Mouse (Mus musculus) natural killer cell, adult 2 months (primary cell): ENCODE measurements around the gene N4bp1.

Source experiments
- DNase-seq, 2 experiments: peaks; one replicate each; pipeline ENCODE4 v3.0.0; 2022; ENCODE audit warnings: low spot score in 2 of 2

Gene N4bp1

GRCm38 (mm10) chr8:86861516-86861915 lies 23.5 kb downstream of the N4bp1 start:
- no peak for DNase-seq

GRCm38 (mm10) chr8:86856248-86856647 lies 28.8 kb downstream of the N4bp1 start:
- DNase-seq, result peak; percentile 83 to 90

GRCm38 (mm10) chr8:86854686-86855085 lies 30.4 kb downstream of the N4bp1 start:
- no peak for DNase-seq

GRCm38 (mm10) chr8:86853989-86854373 lies 31.1 kb downstream of the N4bp1 start:
- no peak for DNase-seq

- DNase-seq, result peak; percentile 30 to 69
These were observed 31.6 kb downstream of the N4bp1 start for GRCm38 (mm10) chr8:86853266-86853988.

GRCm38 (mm10) chr8:86852491-86852890 lies 32.6 kb downstream of the N4bp1 start:
- no peak for DNase-seq

- no peak for DNase-seq
These were observed 36.2 kb downstream of the N4bp1 start for GRCm38 (mm10) chr8:86848876-86849275.

GRCm38 (mm10) chr8:86848401-86848800 lies 36.7 kb downstream of the N4bp1 start:
- no peak for DNase-seq

GRCm38 (mm10) chr8:86847091-86847490 lies 38.0 kb downstream of the N4bp1 start:
- no peak for DNase-seq

- DNase-seq, result no peak
These were observed 39.2 kb downstream of the N4bp1 start for GRCm38 (mm10) chr8:86845875-86846274.

GRCm38 (mm10) chr8:86844856-86845255 lies 40.2 kb downstream of the N4bp1 start:
- DNase-seq, result no peak

GRCm38 (mm10) chr8:86843896-86844295 lies 41.2 kb downstream of the N4bp1 start:
- DNase-seq, result peak in 1 of 2 experiments; percentile 14

GRCm38 (mm10) chr8:86841556-86842309 lies 43.3 kb downstream of the N4bp1 start:
- no peak for DNase-seq

- no peak for DNase-seq
These were observed 44.9 kb downstream of the N4bp1 start for GRCm38 (mm10) chr8:86840120-86840693.

GRCm38 (mm10) chr8:86838707-86839438 lies 46.2 kb downstream of the N4bp1 start:
- DNase-seq, result peak; percentile 54 to 78

GRCm38 (mm10) chr8:86837234-86837633 lies 47.8 kb downstream of the N4bp1 start:
- peak; percentile 27 to 55 for DNase-seq

GRCm38 (mm10) chr8:86835881-86836280 lies 49.2 kb downstream of the N4bp1 start:
- DNase-seq, result peak; percentile 19 to 43

- no peak for DNase-seq
These were observed 50.4 kb downstream of the N4bp1 start for GRCm38 (mm10) chr8:86834496-86835260.

- no peak for DNase-seq
These were observed 51.1 kb downstream of the N4bp1 start for GRCm38 (mm10) chr8:86833937-86834336.

GRCm38 (mm10) chr8:86828925-86829324 lies 56.1 kb downstream of the N4bp1 start:
- DNase-seq, result no peak

- DNase-seq, result no peak
These were observed 57.9 kb downstream of the N4bp1 start for GRCm38 (mm10) chr8:86827199-86827598.
